ENCODE assay signal across 14 mouse cellular contexts in the genomic region with DNA sequence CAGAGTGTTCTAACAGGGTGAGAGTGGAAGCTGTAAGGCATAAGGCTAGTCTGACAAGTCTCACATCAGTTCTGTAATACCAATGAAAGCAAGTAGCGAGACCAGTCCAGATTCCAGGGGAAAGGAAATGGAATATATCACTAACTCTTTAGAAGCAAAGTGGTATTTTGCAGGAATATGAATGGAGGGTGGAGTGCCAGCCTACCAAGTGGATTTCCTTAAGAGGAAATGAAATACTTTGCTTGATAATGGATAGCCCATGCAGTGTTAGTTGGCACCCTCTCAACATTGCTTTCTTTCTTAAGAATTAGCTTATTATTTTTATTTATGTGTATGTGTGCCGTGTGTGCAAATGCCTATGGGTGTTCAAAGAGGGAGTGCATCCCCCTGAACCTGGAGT. TPM values are rescaled to one million over a fixed set of nuclear protein-coding genes. Genes with fewer than 3 reads are reported as not detected.
DNase-seq lines count a peak whose midpoint lies in the region; ATAC-seq and TF ChIP-seq lines count a peak whose summit lies in the region.
"Had no signal": no experiment of that assay in that cellular context is flagged by ENCODE, and none has a peak within 500 bp of the region (broad histone marks: within the 10 kb centered on the region; RNA-seq: fewer than 3 reads in every experiment).

No protein-coding gene starts in this region.

- no peaks in the 10 kb centered on the region; the same call in 1 of the 2 replicates for H3K36me3 ChIP-seq in forebrain, embryonic 12.5 days (replicated peaks)
- no peaks in the 10 kb centered on the region for H3K36me3 ChIP-seq in forebrain, postnatal 0 days (ENCODE audit: insufficient read depth)
- no peaks in the 10 kb centered on the region for H3K36me3 ChIP-seq in liver, embryonic 11.5 days (ENCODE audit: control insufficient read depth, insufficient read depth, low read length)
- H3K36me3 ChIP-seq in limb, embryonic 13.5 days: peaks cover 13% of the 10 kb centered on the region
- no peaks in the 10 kb centered on the region for H3K36me3 ChIP-seq in neural tube, embryonic 15.5 days

- WGBS in forebrain, embryonic 12.5 days: 94% methylated on average over 2 of the region's 2 CpGs
- 94% methylated on average over 2 of the region's 2 CpGs for WGBS in forebrain, postnatal 0 days
- WGBS in liver, embryonic 11.5 days: 89% methylated on average over 2 of the region's 2 CpGs
- WGBS in limb, embryonic 13.5 days: 94% methylated on average over 2 of the region's 2 CpGs
- 91% methylated on average over 2 of the region's 2 CpGs for WGBS in neural tube, embryonic 15.5 days

- TF ChIP-seq CTCF in forebrain, postnatal 0 days (IDR thresholded peaks at IDR 0.05; ENCODE audit: low read depth): no peak

- H3K4me2 ChIP-seq in forebrain, embryonic 12.5 days: 0 out of 2 replicates have a peak overlapping the region, but pooled peaks have one; percentile 1
- no peak overlapping the region for H3K4me2 ChIP-seq in forebrain, postnatal 0 days (ENCODE audit: low read depth)
- H3K4me2 ChIP-seq in liver, embryonic 11.5 days: peak overlapping the region; percentile 81
- peak overlapping the region; percentile 41 for H3K4me2 ChIP-seq in limb, embryonic 13.5 days (replicated peaks)
- H3K4me2 ChIP-seq in neural tube, embryonic 15.5 days: peak overlapping the region; percentile 20; the same call in 1 of the 2 replicates

- no peak overlapping the region for H3K9ac ChIP-seq in forebrain, embryonic 12.5 days
- H3K9ac ChIP-seq in forebrain, postnatal 0 days: no peak overlapping the region
- no peak overlapping the region for H3K9ac ChIP-seq in liver, embryonic 11.5 days (ENCODE audit: low read depth, low read length)
- H3K9ac ChIP-seq in limb, embryonic 13.5 days: peak overlapping the region; percentile 45; the same call in 1 of the 2 replicates
- no peak overlapping the region for H3K9ac ChIP-seq in neural tube, embryonic 15.5 days (replicated peaks)

- 0 out of 2 replicates have a peak, but pooled peaks cover 2% of the 10 kb centered on the region for H3K27me3 ChIP-seq in forebrain, embryonic 12.5 days
- no peaks in the 10 kb centered on the region for H3K27me3 ChIP-seq in forebrain, postnatal 0 days (ENCODE audit: insufficient read depth, low read length)
- no peaks in the 10 kb centered on the region for H3K27me3 ChIP-seq in liver, embryonic 11.5 days (replicated peaks; ENCODE audit: control insufficient read depth, insufficient read depth, low read length)
- no peaks in the 10 kb centered on the region for H3K27me3 ChIP-seq in limb, embryonic 13.5 days
- no peaks in the 10 kb centered on the region; the same call in 1 of the 2 replicates for H3K27me3 ChIP-seq in neural tube, embryonic 15.5 days (replicated peaks)
- H3K27me3 ChIP-seq: Patski had no signal

- no peaks in the 10 kb centered on the region for H3K9me3 ChIP-seq in forebrain, embryonic 12.5 days
- H3K9me3 ChIP-seq in forebrain, postnatal 0 days (ENCODE audit: low read length): no peaks in the 10 kb centered on the region
- H3K9me3 ChIP-seq in liver, embryonic 11.5 days (ENCODE audit: control insufficient read depth, low read length): no peaks in the 10 kb centered on the region
- no peaks in the 10 kb centered on the region for H3K9me3 ChIP-seq in limb, embryonic 13.5 days
- H3K9me3 ChIP-seq in neural tube, embryonic 15.5 days (replicated peaks): no peaks in the 10 kb centered on the region

- no peak overlapping the region for H3K27ac ChIP-seq in forebrain, embryonic 12.5 days
- no peak overlapping the region for H3K27ac ChIP-seq in forebrain, postnatal 0 days (ENCODE audit: low read depth, low read length)
- no peak overlapping the region for H3K27ac ChIP-seq in liver, embryonic 11.5 days (ENCODE audit: low read depth, low read length)
- H3K27ac ChIP-seq in limb, embryonic 13.5 days: no peak overlapping the region
- H3K27ac ChIP-seq in neural tube, embryonic 15.5 days (replicated peaks): no peak overlapping the region

- ATAC-seq in forebrain, embryonic 12.5 days (ENCODE audit: low FRiP score): no peak
- no peak for ATAC-seq in forebrain, postnatal 0 days
- no peak for ATAC-seq in liver, embryonic 11.5 days (replicated peaks; ENCODE audit: low FRiP score)
- ATAC-seq in limb, embryonic 13.5 days (ENCODE audit: low FRiP score, low read depth): no peak
- no peak for ATAC-seq in neural tube, embryonic 15.5 days (ENCODE audit: low FRiP score)
- ATAC-seq: Patski had no signal

- H3K4me1 ChIP-seq in forebrain, embryonic 12.5 days: peaks cover 18% of the 10 kb centered on the region
- H3K4me1 ChIP-seq in forebrain, postnatal 0 days (ENCODE audit: insufficient read depth): peaks cover 9% of the 10 kb centered on the region
- H3K4me1 ChIP-seq in liver, embryonic 11.5 days (replicated peaks; ENCODE audit: control insufficient read depth, insufficient read depth, low read length): peaks cover 5% of the 10 kb centered on the region
- peaks cover 14% of the 10 kb centered on the region for H3K4me1 ChIP-seq in limb, embryonic 13.5 days
- H3K4me1 ChIP-seq in neural tube, embryonic 15.5 days: peaks cover 24% of the 10 kb centered on the region

- intact Hi-C loops in left cerebral cortex, postnatal 36 days (cut with DNase I): no loop called here

- no peak for DNase-seq in forebrain, postnatal 0 days
- DNase-seq in liver, embryonic 11.5 days (ENCODE audit: low spot score): no peak
- DNase-seq in liver: no peak
- DNase-seq in embryo, embryonic 11 days: no peak
- no peak for DNase-seq in left cerebral cortex, postnatal 36 days (ENCODE audit: low spot score in 2 of 2)
- DNase-seq: adrenal gland, postnatal 36 days; gastrocnemius, postnatal 10 days; heart, postnatal 4 days; kidney, postnatal 36 days had no signal

- no peak overlapping the region for H3K4me3 ChIP-seq in forebrain, embryonic 12.5 days (replicated peaks)
- no peak overlapping the region for H3K4me3 ChIP-seq in forebrain, postnatal 0 days (ENCODE audit: low read depth, low read length)
- H3K4me3 ChIP-seq in liver, embryonic 11.5 days (ENCODE audit: low read depth, low read length): no peak overlapping the region
- 0 out of 2 replicates have a peak overlapping the region, but pooled peaks have one; percentile 7 for H3K4me3 ChIP-seq in limb, embryonic 13.5 days
- no peak overlapping the region for H3K4me3 ChIP-seq in neural tube, embryonic 15.5 days (replicated peaks)

RNA-seq across cellular contexts. Expression of gene Cops4, which starts 2.1 kb away (rescaled TPM):
- polyA plus RNA-seq in forebrain, embryonic 12.5 days (2016; fragmentation: Nextera tagmentation; extraction: Ambion mirVana): 198 and 200 TPM in 2 replicates
- 136 and 159 TPM in 2 replicates for total RNA-seq in forebrain, postnatal 0 days (2014; rRNA removed)
- polyA plus RNA-seq in forebrain, postnatal 0 days (2015; fragmentation: Nextera tagmentation; extraction: Ambion mirVana): 172 and 184 TPM in 2 replicates
- polyA plus RNA-seq in liver, embryonic 11.5 days (2014; fragmentation: Nextera tagmentation; extraction: Ambion mirVana): 166 and 176 TPM in 2 replicates
- 225 and 235 TPM in 2 replicates for polyA plus RNA-seq in limb, embryonic 13.5 days (2015; fragmentation: Nextera tagmentation; extraction: Ambion mirVana)
- polyA plus RNA-seq in neural tube, embryonic 15.5 days (2015; fragmentation: Nextera tagmentation; extraction: Ambion mirVana): 177 and 183 TPM in 2 replicates
- 10 to 100 TPM; 79.4 to 83.8 TPM for total RNA-seq in left cerebral cortex, postnatal 36 days (2021)

RNA-seq across cellular contexts. Expression of gene Lin54, which starts 19.8 kb away (rescaled TPM):
- 17.6 and 18.3 TPM in 2 replicates for polyA plus RNA-seq in forebrain, embryonic 12.5 days (2016; fragmentation: Nextera tagmentation; extraction: Ambion mirVana)
- total RNA-seq in forebrain, postnatal 0 days (2014; rRNA removed): 14.0 and 14.2 TPM in 2 replicates
- polyA plus RNA-seq in forebrain, postnatal 0 days (2015; fragmentation: Nextera tagmentation; extraction: Ambion mirVana): 4.8 and 7.2 TPM in 2 replicates
- 16.2 and 17.3 TPM in 2 replicates for polyA plus RNA-seq in liver, embryonic 11.5 days (2014; fragmentation: Nextera tagmentation; extraction: Ambion mirVana)
- 11.0 and 13.4 TPM in 2 replicates for polyA plus RNA-seq in limb, embryonic 13.5 days (2015; fragmentation: Nextera tagmentation; extraction: Ambion mirVana)
- 6.0 and 7.5 TPM in 2 replicates for polyA plus RNA-seq in neural tube, embryonic 15.5 days (2015; fragmentation: Nextera tagmentation; extraction: Ambion mirVana)
- 10 to 100 TPM; 21.8 to 22.0 TPM for total RNA-seq in left cerebral cortex, postnatal 36 days (2021)

RNA-seq across cellular contexts. Expression of gene Plac8, which starts 51.8 kb away (rescaled TPM):
- polyA plus RNA-seq in forebrain, embryonic 12.5 days (2016; fragmentation: Nextera tagmentation; extraction: Ambion mirVana): 0.56 and 0.63 TPM in 2 replicates
- 0.38 and 3.5 TPM in 2 replicates for total RNA-seq in forebrain, postnatal 0 days (2014; rRNA removed)
- 1.5 and 2.0 TPM in 2 replicates for polyA plus RNA-seq in forebrain, postnatal 0 days (2015; fragmentation: Nextera tagmentation; extraction: Ambion mirVana)
- 34.0 and 34.3 TPM in 2 replicates for polyA plus RNA-seq in liver, embryonic 11.5 days (2014; fragmentation: Nextera tagmentation; extraction: Ambion mirVana)
- polyA plus RNA-seq in limb, embryonic 13.5 days (2015; fragmentation: Nextera tagmentation; extraction: Ambion mirVana): 4.5 and 6.0 TPM in 2 replicates
- polyA plus RNA-seq in neural tube, embryonic 15.5 days (2015; fragmentation: Nextera tagmentation; extraction: Ambion mirVana): 0.78 and 73.0 TPM in 2 replicates
- total RNA-seq in left cerebral cortex, postnatal 36 days (2021): not detected
- total RNA-seq: left cerebral cortex, postnatal 25 days had no signal
